10 mouse cellular contexts compared by ENCODE assay signal in the genomic region with DNA sequence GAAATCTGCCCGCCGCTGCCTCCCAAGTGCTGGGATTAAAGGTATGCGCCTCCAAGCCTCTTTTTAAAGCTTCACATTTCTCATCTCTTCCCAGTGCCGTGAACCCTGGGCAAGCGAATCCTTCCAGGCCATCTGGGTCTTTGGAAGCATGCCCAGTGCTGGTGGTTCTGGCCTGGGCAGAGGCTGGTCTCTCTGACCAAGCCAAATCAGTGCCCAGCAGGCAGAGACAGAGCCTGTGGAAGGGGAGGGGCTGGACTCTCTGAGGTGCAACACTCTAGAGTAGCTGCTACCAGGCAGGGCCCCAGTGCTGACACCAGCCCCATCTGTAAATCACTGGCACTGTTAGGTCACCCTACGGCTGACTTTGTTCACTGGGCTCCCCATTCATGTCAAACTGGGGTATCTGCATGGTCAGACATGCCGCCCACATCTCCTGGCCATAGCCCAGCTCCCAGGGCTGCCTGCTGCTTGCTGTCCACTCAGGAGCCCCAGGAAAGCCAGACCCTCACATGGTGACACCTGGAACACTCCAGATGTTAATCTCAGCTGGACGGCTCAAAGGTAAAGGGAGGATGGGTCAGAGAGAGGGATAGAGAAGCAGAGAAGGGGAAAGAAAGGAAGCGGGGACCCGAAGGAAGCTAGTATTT.
DNase-seq lines count a peak whose midpoint lies in the region; ATAC-seq and TF ChIP-seq lines count a peak whose summit lies in the region.
"Had no signal": no experiment of that assay in that cellular context is flagged by ENCODE, and none has a peak within 500 bp of the region (broad histone marks: within the 10 kb centered on the region; RNA-seq: fewer than 3 reads in every experiment).

No protein-coding gene starts in this region.

- H3K9ac ChIP-seq in lung, postnatal 0 days (replicated peaks; ENCODE audit: low read depth): no peak overlapping the region
- H3K9ac ChIP-seq: lung, embryonic 14.5 days had no signal

- 73% methylated on average over 10 of the region's 10 CpGs for WGBS in limb, embryonic 10.5 days
- WGBS in lung, postnatal 0 days: 80% methylated on average over 10 of the region's 10 CpGs

- H3K9me3 ChIP-seq in limb, embryonic 10.5 days (replicated peaks): no peaks in the 10 kb centered on the region
- no peaks in the 10 kb centered on the region for H3K9me3 ChIP-seq in lung, postnatal 0 days (ENCODE audit: low read length)
- H3K9me3 ChIP-seq: heart, embryonic 13.5 days had no signal

- peak; percentile 84 for ATAC-seq in cerebellum, adult (ENCODE audit: insufficient number of reproducible peaks, low FRiP score, low TSS enrichment)
- ATAC-seq in lung, postnatal 0 days: no peak

- no peaks in the 10 kb centered on the region for H3K27me3 ChIP-seq in limb, embryonic 10.5 days (ENCODE audit: low read depth, poor library complexity, severe bottlenecking)
- no peaks in the 10 kb centered on the region for H3K27me3 ChIP-seq in lung, postnatal 0 days (replicated peaks; ENCODE audit: insufficient read depth, low read length)

- TF ChIP-seq CTCF in lung, postnatal 0 days (IDR thresholded peaks at IDR 0.05): no peak

- H3K36me3 ChIP-seq in limb, embryonic 10.5 days: no peaks in the 10 kb centered on the region
- no peaks in the 10 kb centered on the region for H3K36me3 ChIP-seq in lung, postnatal 0 days (ENCODE audit: insufficient read depth, low read length)
- H3K36me3 ChIP-seq: heart, embryonic 13.5 days had no signal

- peak; percentile 38 to 53 for DNase-seq in layer of hippocampus, postnatal 10 days (ENCODE audit: low spot score in 2 of 2)
- no peak for DNase-seq in layer of hippocampus, adult 8-10 months (ENCODE audit: low spot score in 2 of 2)
- DNase-seq in cerebellum, postnatal 14 days: peak; percentile 99
- DNase-seq in limb, embryonic 10.5 days (ENCODE audit: low spot score): no peak
- no peak for DNase-seq in spleen, postnatal 36 days (ENCODE audit: low spot score in 2 of 2)
- no peak for DNase-seq in lung, postnatal 0 days (ENCODE audit: low spot score)
- DNase-seq: lung, embryonic 14.5 days had no signal

- H3K4me3 ChIP-seq in limb, embryonic 10.5 days: no peak overlapping the region
- H3K4me3 ChIP-seq in lung, postnatal 0 days (ENCODE audit: low read depth, low read length): no peak overlapping the region
- H3K4me3 ChIP-seq: erythroblast, embryonic 14.5 days; heart, embryonic 13.5 days had no signal

- peaks cover 48% of the 10 kb centered on the region for H3K4me1 ChIP-seq in limb, embryonic 10.5 days
- no peaks in the 10 kb centered on the region for H3K4me1 ChIP-seq in lung, postnatal 0 days (ENCODE audit: insufficient read depth, low read depth, low read length)

- no peak overlapping the region for H3K4me2 ChIP-seq in lung, postnatal 0 days (replicated peaks; ENCODE audit: low read depth, low read length)
- H3K4me2 ChIP-seq: lung, embryonic 14.5 days had no signal

- H3K27ac ChIP-seq in limb, embryonic 10.5 days: 0 out of 2 replicates have a peak overlapping the region, but pooled peaks have one; percentile 36
- no peak overlapping the region for H3K27ac ChIP-seq in lung, postnatal 0 days (ENCODE audit: low read length)

- no peak for TF ChIP-seq EP300 in lung, postnatal 0 days (IDR thresholded peaks at IDR 0.05)

Comparison
In these comparisons a context has a peak if more than half of its experiments do, and no peak if none do; other contexts are left out.
1. DNase-seq: peak in layer of hippocampus, postnatal 10 days (2 of 2) and cerebellum, postnatal 14 days (2 of 2); none in layer of hippocampus, adult 8-10 months (0 of 2), limb, embryonic 10.5 days (single experiment), spleen, postnatal 36 days (0 of 2) and lung, postnatal 0 days (single experiment).